Mouse (Mus musculus) liver, postnatal 0 days (tissue): Measurements from ENCODE around the gene Mobp. TPM values are rescaled to one million over a fixed set of nuclear protein-coding genes. Genes with fewer than 3 reads are reported as not detected.
A peak's percentile ranks its signal among the peaks of the same experiment; 100 is the strongest.
"Not testable (repeated sequence)": the region's sequence is repeated elsewhere in the genome, so short reads cannot be mapped to it uniquely, and the experiment has no call there.

Source experiments
- ATAC-seq: fragments of 200-750 bp; cut with Nextera tagmentation; 2 replicates; pipeline ENCODE4 v1.8.0; 2017; ENCODE audit warnings: mild to moderate bottlenecking, moderate library complexity
- DNase-seq: peaks from one replicate; pipeline ENCODE4 v3.0.0-alpha.2; 2016
- H3K27ac ChIP-seq: fragments of 300-500 bp; sonication (generic); 2 replicates; pipeline ENCODE4 v1.5.1; 2014; ENCODE audit warnings: antibody characterized with exemption, moderate library complexity, mild to moderate bottlenecking, low read depth
- H3K27me3 ChIP-seq: fragments of 300-500 bp; sonication (generic); 2 replicates; pipeline ENCODE4 v1.6.1; 2014; ENCODE audit warnings: low read length, control low read depth, mixed read lengths; ENCODE audit not compliant: insufficient read depth
- H3K36me3 ChIP-seq: fragments of 300-500 bp; sonication (generic); replicated peaks from 2 replicates; pipeline ENCODE4 v1.6.1; 2014; ENCODE audit warnings: mild to moderate bottlenecking, control low read depth, low read length, moderate library complexity, mixed read lengths; ENCODE audit not compliant: insufficient read depth
- H3K4me1 ChIP-seq: fragments of 300-500 bp; sonication (generic); 2 replicates; pipeline ENCODE4 v1.6.1; 2014; ENCODE audit warnings: antibody characterized with exemption, mild to moderate bottlenecking, control low read depth; ENCODE audit not compliant: insufficient read depth
- H3K4me2 ChIP-seq: fragments of 300-500 bp; sonication (generic); 2 replicates; pipeline ENCODE4 v1.6.1; 2014; ENCODE audit warnings: low read depth, mild to moderate bottlenecking, low read length, moderate library complexity, mixed read lengths
- H3K4me3 ChIP-seq: fragments of 300-500 bp; sonication (generic); 2 replicates; pipeline ENCODE4 v1.5.1; 2014; ENCODE audit warnings: low read depth, low read length
- H3K9ac ChIP-seq: fragments of 300-500 bp; sonication (generic); replicated peaks from 2 replicates; pipeline ENCODE4 v1.6.1; 2014; ENCODE audit warnings: mild to moderate bottlenecking, moderate library complexity
- H3K9me3 ChIP-seq: fragments of 300-500 bp; sonication (generic); 2 replicates; pipeline ENCODE4 v1.6.1; 2016; ENCODE audit warnings: mild to moderate bottlenecking, control low read depth, low read length, mixed read lengths
- CTCF ChIP-seq: sonication (generic); IDR thresholded peaks from 2 replicates; pipeline ENCODE4 v1.5.1; 2016; ENCODE audit warnings: antibody characterized with exemption, low read depth
- EP300 ChIP-seq: IDR thresholded peaks from 2 replicates; pipeline ENCODE4 v1.6.1; 2016; ENCODE audit warnings: antibody characterized with exemption, low read depth, mild to moderate bottlenecking
- WGBS: fragments of 180-500 bp; shearing (Covaris S2); extraction: QIAGEN DNeasy Blood & Tissue Kit; methylation state at CpG from one replicate; pipeline ENCODE4 v1.1.7; 2014; ENCODE audit not compliant: insufficient replicate concordance; 5-methylcytosine and 5-hydroxymethylcytosine counted together
- polyA plus RNA-seq: library from polyadenylated mRNA; unstranded; fragments of >200 nt; fragmentation: Nextera tagmentation; extraction: Ambion mirVana; gene quantifications from 2 replicates; pipeline ENCODE4 v1.2.1, GENCODE M21; 2015

The Mobp gene
- not detected in 2 replicates for polyA plus RNA-seq

GRCm38 (mm10) chr9:120149222-120149828 lies at the start of gene Mobp:
Mobp (plus strand) TSS chr9:120149707.
- no peaks in the 10 kb centered on the region for H3K9me3 ChIP-seq
- no peak within 1 kb of the TSS for H3K9ac ChIP-seq
- no peaks in the 10 kb centered on the region for H3K27me3 ChIP-seq
- no peak within 1 kb of the TSS for H3K4me3 ChIP-seq
- H3K4me1 ChIP-seq, result no peaks in the 10 kb centered on the region
- DNase-seq, result no peak
- no peaks in the 10 kb centered on the region for H3K36me3 ChIP-seq
- no peak for TF ChIP-seq CTCF
- TF ChIP-seq EP300, result no peak
- 67% methylated on average over 11 of the region's 11 CpGs for WGBS
- ATAC-seq, result peak; percentile 40; the same call in 1 of the 2 replicates
- no peak within 1 kb of the TSS for H3K27ac ChIP-seq
- H3K4me2 ChIP-seq, result no peak within 1 kb of the TSS

- no peaks in the 10 kb centered on the region for H3K9me3 ChIP-seq
- 91% methylated on average over 2 of the region's 2 CpGs for WGBS
These were observed 48.3 kb upstream of the Mobp start for GRCm38 (mm10) chr9:120101165-120101564.

GRCm38 (mm10) chr9:120108953-120109352 lies 40.6 kb upstream of the Mobp start:
- not testable (repeated sequence) for H3K36me3 ChIP-seq, H3K4me2 ChIP-seq, H3K9ac ChIP-seq, H3K27ac ChIP-seq, H3K27me3 ChIP-seq, H3K4me3 ChIP-seq, H3K9me3 ChIP-seq, ATAC-seq
- peaks cover 24% of the 10 kb centered on the region for H3K4me1 ChIP-seq
- peak; percentile 15 for DNase-seq
- 91% methylated on average over 12 of the region's 12 CpGs for WGBS

More at GRCm38 (mm10) chr9:120101165-120101564, 48.3 kb upstream of the Mobp start:
- H3K27me3 ChIP-seq, result no peaks in the 10 kb centered on the region
- no peaks in the 10 kb centered on the region for H3K4me1 ChIP-seq
- no peak for ATAC-seq
- H3K9ac ChIP-seq, result no peak overlapping the region
- no peak overlapping the region for H3K4me2 ChIP-seq
- no peak overlapping the region for H3K4me3 ChIP-seq
- DNase-seq, result no peak
- no peak overlapping the region for H3K27ac ChIP-seq
- TF ChIP-seq CTCF (no peak), EP300 (no peak)
- H3K36me3 ChIP-seq, result no peaks in the 10 kb centered on the region

GRCm38 (mm10) chr9:120110211-120111018 lies 39.1 kb upstream of the Mobp start, which contains the start of gene Slc25a38:
Slc25a38 (plus strand) TSS chr9:120110374.
- ATAC-seq (peak; percentile 90), DNase-seq (peak; percentile 99)
- H3K4me1 ChIP-seq, result peaks cover 30% of the 10 kb centered on the region
- H3K9ac ChIP-seq, result peak within 1 kb of the TSS; percentile 92
- peak within 1 kb of the TSS; percentile 100 for H3K27ac ChIP-seq
- WGBS, result under 1% methylated on average over 60 of the region's 62 CpGs
- H3K27me3 ChIP-seq, result no peaks in the 10 kb centered on the region
- H3K4me2 ChIP-seq, result peak within 1 kb of the TSS; percentile 87
- no peaks in the 10 kb centered on the region for H3K36me3 ChIP-seq
- H3K9me3 ChIP-seq, result no peaks in the 10 kb centered on the region
- TF ChIP-seq CTCF (peak; percentile 90), EP300 (0 out of 2 replicates have a peak, but pooled peaks have one; percentile 8)
- H3K4me3 ChIP-seq, result peak within 1 kb of the TSS; percentile 90

GRCm38 (mm10) chr9:120111156-120111945 lies 38.2 kb upstream of the Mobp start:
- Histone ChIP-seq H3K27ac (peak overlapping the region; percentile 100), H3K36me3 (no peaks in the 10 kb centered on the region), H3K27me3 (no peaks in the 10 kb centered on the region), H3K4me1 (peaks cover 30% of the 10 kb centered on the region), H3K9ac (peak overlapping the region; percentile 92), H3K9me3 (no peaks in the 10 kb centered on the region), H3K4me2 (peak overlapping the region; percentile 87), H3K4me3 (peak overlapping the region; percentile 90)
- 67% methylated on average over 15 of the region's 15 CpGs for WGBS
- no peak for DNase-seq
- ATAC-seq, result no peak
- TF ChIP-seq EP300, result no peak
- TF ChIP-seq CTCF, result no peak

GRCm38 (mm10) chr9:120112472-120112871 lies 37.0 kb upstream of the Mobp start:
- H3K4me2 ChIP-seq, result peak overlapping the region; percentile 51
- no peak overlapping the region for H3K4me3 ChIP-seq
- DNase-seq (peak; percentile 24), ATAC-seq (no peak)
- H3K9me3 ChIP-seq, result no peaks in the 10 kb centered on the region
- peak overlapping the region; percentile 100 for H3K27ac ChIP-seq
- H3K4me1 ChIP-seq, result peaks cover 33% of the 10 kb centered on the region
- peak overlapping the region; percentile 2; the same call in 1 of the 2 replicates for H3K9ac ChIP-seq
- WGBS, result 66% methylated on average over 6 of the region's 6 CpGs
- no peak for TF ChIP-seq CTCF
- TF ChIP-seq EP300, result peak; percentile 92
- H3K27me3 ChIP-seq, result no peaks in the 10 kb centered on the region
- peaks cover 11% of the 10 kb centered on the region for H3K36me3 ChIP-seq
